Mouse (Mus musculus) frontal cortex, adult 2 months (tissue): Measurements from ENCODE around the gene Ctsk. TPM values are rescaled to one million over a fixed set of nuclear protein-coding genes. Genes with fewer than 3 reads are reported as not detected.

Experiments used
- DNase-seq, 2 experiments: peaks; one replicate each; pipeline ENCODE4 v3.0.0; 2022; ENCODE audit warnings: low spot score in 1 of 2; ENCODE audit errors: extremely low spot score in 1 of 2
- polyA plus RNA-seq: library from polyadenylated mRNA; depleted of rRNA; stranded (reverse); fragments of >200 nt; gene quantifications from 2 replicates; pipeline ENCODE4 v1.2.3, GENCODE M21; 2012; rRNA removed

Ctsk gene
- 5.3 and 6.5 TPM in 2 replicates for polyA plus RNA-seq

DNA sequence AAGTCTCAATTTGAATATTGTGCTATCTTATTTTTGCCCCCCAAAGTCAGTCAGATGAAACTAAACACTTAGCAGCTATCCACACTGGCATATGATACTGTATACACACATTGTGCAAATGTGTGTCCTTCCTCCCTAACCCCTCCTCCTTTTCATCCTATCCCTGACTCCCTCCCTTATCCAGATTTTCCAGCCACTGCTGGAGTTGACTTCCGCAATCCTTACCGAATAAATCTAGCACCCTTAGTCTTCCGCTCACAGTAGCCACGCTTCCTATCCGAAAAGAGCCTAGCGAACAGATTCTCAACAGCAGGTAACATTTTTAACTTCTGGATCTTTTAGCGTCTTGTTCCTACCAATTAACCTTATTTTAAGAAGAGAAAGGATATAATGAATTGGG, at the start of gene Ctsk:
TSS of gene Ctsk (plus strand) at position 233 of the 400 bp plus-strand sequence.
- DNase-seq: no peak

DNA sequence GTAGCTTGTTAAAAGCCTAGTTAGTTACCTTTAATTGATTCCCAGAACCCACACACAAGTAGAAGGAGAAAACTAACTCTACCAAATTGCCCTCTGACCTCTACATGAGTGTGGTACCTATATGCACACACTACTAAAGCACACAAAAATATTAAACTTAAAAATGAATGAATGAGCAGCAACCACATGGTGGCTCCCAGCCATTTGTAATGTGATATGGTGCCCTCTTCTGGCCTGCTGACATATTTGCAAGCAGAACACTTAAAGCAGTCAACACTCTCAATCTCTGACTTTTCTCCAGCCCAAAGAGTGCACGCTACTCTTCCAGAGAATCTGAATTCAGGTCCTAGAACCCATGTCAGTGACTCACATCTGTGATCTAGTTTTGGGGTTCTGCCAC, 48.6 kb upstream of the Ctsk start:
- DNase-seq: peak in 1 of 2 experiments; percentile 67

DNA sequence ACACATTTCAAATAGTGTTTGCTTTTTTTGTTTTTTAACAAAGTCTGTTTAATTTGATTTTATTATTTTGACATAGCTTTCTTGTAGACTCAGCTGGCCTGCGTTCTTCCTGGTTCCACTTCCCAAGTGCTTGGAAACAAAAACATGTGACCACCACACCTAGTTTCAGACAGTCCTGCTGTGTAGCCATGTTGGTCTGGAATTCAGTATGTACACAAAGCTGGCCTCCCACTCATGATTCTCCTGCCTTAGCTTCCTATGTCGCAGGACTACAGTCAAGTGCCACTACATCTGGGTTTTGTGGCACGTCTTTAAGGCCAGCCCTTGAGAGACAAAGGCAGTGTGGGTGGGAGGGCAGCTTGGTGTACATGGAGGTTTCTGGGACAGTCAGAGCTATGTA, 48.1 kb upstream of the Ctsk start:
- no peak for DNase-seq

DNA sequence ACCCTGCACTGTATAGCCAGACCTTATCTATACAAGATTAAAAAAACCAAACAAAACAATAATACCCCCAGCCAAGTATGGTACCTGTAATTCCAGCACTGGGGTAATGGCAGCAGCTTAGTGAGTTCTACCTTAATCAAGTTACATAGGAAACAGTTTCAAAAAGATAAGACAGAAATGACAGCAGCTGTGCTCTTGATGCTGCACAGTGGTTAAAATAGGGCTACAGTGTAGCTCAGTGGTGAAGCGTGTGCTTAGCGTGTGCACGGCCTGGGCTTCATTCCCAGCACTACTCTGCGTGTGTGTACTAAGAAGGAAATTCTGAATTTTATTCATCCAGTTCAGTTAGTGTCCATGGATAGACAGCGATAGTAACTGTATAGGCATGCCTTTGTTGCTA, 42.7 kb upstream of the Ctsk start:
- no peak for DNase-seq

DNA sequence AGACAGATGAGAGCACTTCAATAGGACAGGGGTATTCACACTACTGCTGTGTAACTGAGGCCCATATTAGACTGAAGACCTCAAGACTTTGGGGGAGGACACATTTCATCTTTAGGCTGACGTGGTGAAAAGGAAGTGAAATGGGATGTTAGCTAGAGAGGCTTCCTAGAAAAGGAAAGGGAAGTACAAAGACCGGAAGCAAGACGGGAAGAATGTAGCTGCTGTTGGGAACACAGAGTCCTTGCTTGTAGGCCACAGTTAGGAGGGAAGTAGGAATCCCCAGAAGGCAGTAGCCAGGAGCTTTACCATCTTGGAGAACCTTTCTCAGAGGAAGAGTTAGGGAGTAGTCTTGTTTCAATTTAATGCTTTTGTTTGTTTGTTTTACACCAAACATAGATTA, 41.3 kb upstream of the Ctsk start:
- no peak for DNase-seq

DNA sequence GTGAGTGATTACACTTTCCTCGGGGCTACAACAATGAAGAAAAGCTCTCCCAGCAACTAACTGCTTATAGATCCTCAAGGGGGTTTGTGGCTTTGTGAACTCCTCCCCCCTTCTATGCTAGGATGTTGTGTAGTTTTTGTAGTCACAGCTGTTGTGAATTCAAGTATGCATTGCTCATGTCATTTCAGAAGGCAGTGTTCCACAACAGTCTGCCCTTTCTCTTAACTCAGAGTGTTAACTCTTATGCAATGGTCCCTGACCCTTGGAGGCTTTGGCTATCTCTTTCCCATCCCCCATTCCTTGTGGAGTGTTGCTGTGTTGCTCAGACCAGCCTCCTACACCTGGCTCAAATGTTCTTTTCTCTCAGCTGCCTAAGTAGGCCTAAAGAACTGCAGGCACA, 39.7 kb upstream of the Ctsk start:
- no peak for DNase-seq

DNA sequence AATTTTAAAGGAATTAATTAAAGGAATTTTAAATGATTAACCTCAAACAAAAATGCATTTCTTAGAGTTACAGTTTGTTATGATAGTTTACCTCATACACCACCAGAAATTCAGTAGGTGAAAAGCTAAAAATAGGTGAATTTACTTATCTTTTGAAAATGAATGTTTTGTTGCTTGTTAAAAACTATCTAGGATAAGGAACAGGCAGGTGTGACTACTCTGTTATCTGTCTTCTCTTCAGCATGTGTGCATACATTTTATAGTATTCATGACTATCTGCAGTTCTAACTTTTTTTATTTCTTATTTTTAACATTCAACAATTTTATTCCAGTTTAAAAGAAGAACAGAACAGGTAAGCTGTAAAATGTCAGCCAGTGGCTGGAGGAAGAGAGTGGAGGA, 35.2 kb upstream of the Ctsk start:
- no peak for DNase-seq

DNA sequence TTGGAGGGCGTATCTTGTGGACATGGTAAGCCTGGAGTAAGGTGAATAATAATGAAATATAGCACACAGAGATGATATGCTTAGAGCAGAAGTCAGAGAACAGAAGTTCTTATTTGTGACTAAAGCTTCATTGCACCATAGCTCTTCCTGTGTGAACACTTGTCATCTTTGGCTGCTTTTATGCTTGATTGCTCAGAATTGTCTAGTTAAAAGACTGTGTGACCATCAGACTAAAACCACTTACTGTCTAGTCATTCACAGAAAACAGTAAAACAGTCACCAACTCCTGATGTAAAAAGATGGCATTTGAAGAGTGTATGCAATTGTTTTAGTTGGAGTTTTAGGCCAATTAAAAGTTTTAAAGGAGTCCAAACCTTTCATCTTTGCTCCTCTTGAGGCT, 20.1 kb upstream of the Ctsk start:
- DNase-seq: no peak

DNA sequence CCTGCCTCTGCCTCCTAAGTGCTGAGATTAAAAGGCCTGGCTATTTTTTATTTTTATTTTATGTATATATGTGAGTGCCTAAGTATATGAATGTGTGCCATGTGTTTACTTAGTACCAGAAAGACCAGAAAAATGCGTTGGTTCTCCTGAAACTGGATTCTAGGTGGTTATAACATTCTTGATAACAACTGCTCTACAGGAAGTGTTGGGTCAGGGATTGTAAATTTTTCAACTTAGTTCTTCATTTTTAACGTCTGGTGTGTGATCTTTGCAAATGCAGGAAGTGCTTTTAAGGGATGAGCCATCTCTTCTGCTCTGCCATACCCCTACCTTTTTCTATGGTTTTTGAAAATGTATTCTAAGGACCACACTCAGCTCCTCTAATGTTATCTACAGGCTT, 12.6 kb upstream of the Ctsk start:
- DNase-seq: no peak

DNA sequence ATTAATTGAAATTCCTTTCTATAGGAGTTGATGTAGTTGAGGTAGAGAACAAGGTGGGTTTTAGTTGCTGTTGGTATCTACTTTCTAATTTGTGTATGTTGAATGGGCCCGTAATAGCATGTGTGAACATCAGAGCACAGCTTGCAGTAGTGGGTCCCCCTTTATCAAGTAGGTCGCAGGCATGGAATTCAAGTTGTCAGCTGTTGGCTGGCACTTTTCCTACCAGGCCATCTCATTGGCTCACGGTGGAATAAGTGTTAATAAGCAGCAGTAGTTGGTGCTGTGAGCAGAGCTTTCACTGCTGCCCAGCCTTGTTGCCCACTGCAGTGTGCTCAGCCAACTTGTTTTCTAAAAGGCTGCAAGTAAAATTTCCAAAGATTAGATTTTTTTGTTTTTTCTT, 10.4 kb upstream of the Ctsk start:
- DNase-seq: no peak

DNA sequence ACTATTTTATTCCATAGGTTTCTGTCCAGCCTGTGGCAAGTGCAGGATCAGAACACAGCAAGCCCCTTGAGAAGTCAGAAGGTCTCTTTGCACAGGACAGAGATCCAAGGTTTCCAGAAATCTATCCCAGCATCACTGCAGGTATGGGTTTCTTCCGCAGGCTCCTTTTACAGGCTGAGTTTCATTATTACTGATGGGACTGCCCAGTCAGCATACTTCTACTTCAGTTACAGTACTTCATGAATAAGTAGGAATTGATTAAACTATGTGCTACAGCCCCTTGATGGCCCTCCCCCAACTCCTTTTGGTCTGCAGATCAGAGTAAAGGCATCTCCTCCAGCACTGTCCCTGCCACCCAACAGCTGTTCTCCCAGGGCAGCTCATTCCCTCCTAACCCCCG, 8.8 kb upstream of the Ctsk start:
- DNase-seq: no peak

DNA sequence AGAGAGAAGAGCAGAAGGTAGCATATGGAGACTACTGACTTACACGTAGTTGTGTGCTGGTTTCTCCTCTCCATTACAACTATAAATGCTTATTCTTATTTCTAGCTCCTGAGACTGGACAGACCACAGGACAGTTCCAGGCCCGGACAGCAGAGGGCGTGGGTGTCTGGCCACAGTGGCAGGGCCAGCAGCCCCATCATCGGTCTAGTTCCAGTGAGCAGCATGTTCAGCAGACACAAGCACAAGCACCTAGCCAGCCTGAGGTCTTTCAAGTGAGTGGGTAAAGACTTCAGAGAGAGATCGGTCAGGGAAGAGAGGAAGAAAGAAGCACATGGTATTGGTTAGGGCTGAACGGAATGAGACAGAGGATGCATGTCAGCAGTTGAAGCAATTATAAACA, 4.7 kb upstream of the Ctsk start:
- DNase-seq: peak in 1 of 2 experiments; percentile 65

DNA sequence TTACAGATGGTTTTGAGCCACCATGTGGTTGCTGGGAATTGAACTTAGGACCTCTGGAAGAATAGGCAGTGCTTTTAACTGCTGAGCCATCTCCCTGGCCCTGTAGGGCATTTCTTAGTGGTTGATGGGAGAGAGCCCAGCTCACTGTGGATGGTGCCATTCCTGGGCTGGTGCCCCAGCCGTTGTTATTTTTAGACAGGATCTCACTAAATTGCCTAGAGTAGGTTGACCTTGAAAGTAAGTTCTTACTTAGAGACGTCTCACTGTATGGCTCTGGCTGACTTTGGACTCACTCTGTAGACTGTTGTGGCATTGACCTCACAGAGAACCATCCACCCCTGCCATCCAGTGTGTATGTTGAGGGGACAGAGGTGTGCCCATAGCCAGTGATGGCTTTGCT, 827 bp upstream of the Ctsk start:
- DNase-seq: no peak

DNA sequence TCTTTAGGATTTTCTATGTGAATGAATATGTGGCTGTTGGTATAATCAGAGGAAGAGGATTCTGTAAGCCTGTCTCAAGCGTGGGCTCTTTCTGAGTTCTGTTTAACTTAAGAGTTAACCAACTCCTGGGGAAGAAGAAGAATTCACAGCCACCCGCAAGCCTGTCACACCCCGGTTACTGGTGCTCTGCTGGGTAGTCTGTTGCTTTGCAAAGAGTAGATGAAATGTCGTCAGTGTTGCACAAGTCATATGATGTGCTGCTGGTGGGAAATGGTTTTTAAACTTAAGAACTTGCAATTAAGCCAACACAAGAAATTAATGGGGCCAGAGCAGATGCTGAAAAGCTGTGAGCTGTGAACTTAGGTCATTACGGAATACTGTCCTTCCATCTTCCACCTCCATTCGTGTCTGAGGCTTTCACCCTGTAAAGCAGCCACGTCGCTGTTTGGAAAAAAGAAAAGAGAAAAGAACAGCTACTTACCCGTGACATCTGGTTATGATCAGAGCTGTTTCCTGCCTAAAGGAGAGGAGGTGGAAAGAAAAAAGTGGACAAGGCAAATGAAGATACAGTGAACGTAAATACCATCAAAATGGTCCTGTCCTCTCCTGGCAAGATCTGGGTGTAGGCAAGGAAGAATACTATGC, 562 bp downstream of the Ctsk start:
- peak; percentile 41 to 65 for DNase-seq

DNA sequence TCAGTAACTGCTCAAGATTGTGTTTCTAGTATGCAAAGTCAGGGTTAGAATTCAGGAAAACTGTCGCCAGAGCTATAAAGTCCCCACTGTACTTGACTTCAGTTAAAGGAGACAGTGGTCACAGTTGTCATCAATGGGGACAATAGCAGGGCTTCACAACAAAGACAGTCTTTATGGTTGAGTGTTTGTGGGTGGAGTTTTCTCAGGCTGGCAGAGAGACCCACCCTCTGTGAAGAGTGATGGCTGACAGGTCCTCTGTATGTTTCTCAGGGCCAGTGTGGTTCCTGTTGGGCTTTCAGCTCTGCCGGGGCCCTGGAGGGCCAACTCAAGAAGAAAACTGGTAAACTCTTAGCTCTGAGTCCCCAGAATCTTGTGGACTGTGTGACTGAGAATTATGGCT, 3.3 kb downstream of the Ctsk start:
- no peak for DNase-seq

DNA sequence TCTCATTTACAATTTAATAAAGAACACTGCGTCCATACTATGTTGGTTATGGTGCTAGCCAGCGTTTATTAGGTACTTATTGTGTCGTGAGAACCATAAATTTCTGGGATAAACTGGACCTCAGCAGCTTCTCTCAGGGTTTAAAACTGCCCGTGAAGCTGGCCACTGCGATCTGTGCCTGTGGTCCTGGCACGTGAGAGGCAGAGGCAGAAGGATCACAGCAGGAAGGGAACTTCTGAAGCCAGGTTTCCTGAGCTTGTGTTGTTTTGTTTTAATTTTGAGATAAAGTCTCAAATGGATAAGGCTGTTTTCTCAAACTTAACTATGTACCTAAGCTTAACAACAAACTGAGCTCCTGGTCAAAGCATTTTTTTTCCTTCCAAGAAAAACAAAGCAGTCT, 10.3 kb downstream of the Ctsk start:
- DNase-seq: no peak

DNA sequence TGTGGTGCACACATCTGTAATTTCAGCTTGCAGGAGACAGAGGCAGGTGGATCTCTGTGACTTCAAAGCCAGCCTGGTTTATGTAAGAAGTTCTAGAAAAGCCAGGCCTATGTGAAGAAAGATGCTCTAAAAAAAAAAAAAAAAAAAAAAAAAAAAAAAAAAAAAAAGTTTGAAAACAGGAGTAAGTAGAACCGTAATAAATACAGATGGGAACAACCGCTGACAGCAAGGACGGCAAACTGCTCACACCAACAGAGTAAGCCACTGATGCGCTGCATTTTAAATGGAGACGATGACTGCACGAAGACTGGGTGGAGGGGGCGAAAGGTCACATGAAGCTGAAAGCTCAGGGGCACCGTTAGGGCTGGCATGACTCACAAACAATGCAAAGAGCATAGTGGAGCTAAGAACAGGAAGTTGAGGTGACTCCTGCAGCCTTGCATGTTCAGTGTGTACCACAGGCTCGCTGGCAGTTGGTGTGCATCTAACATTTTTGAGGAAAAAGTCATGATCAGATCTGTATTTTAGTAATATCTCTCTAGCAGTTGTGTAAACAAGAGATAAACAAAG, 12.6 kb downstream of the Ctsk start:
- no peak for DNase-seq

DNA sequence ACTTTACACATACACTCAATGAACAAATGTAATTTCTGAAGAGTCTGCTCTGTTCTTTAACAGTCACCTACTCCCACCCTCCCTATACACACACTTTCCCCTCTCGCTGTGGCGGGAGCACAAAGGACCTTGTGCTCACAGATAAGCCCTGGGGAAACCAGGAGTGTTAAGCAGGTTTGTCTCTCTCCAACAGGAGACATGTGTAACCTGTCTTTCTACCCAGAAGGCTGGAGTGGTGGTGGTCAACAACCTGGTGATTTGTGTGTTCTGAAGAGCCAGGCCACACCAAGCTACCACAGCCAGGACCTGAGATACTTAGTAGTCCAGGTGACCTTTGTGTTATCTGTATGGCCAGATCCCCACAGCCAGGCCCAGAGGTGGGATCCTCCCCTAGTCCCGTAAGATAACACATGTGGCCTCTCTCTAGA, 17.6 kb downstream of the Ctsk start:
- no peak for DNase-seq

DNA sequence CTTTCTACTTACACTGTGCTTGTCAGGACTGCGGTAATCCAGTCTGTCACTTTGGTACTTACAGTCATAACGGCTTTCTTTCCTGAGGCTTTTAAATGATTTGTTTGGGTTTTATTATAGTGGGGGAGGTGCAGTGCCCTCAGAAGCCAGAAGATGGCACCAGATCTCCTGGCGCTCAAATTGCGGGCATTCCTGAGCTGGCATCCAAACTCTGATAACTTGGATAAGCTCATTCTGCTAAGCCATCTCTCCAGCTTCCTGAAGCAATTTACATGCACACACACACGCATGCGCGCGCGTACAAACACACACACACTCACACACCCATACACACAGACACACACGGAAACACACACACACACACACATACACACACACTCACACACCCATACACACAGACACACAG, 18.4 kb downstream of the Ctsk start:
- DNase-seq: peak; percentile 50 to 88

DNA sequence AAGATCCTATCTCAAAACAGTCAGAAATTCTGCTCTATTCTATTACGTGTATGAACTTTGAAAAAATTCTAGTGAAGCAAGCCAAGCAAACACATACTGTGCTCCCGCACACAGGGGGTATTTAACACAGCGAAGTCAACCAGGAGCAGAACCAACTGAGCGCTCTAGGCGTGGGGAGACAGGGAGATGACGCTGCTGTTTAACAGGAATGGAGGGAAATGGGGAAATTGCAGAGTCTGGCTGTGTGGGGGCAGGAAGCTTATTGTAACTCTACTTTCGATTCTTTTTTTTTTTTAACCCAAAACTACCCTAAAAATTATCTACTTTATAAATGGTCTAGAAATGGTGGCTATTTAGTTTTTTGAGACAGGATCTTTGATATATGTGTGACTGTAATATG, 19.8 kb downstream of the Ctsk start:
- DNase-seq: peak in 1 of 2 experiments; percentile 10

DNA sequence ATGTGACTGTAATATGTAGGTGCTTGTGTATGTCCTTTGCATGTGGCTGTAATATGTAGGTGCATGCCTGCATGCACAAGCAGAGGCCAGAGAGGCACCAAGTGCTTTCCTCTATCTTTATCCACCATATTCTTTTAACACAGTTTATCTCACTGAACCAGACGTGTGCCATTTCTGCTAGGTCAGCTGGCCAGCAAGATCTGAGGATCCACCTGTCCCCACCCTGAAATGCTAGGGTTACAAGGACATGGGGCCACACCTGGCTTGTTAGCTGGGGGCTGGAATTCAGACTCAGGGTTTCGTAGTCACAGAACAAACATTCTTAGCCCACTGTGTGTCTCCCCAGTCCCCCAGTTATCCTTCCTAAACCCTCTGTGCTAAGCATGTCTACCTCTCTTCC, 20.3 kb downstream of the Ctsk start:
- DNase-seq: no peak

DNA sequence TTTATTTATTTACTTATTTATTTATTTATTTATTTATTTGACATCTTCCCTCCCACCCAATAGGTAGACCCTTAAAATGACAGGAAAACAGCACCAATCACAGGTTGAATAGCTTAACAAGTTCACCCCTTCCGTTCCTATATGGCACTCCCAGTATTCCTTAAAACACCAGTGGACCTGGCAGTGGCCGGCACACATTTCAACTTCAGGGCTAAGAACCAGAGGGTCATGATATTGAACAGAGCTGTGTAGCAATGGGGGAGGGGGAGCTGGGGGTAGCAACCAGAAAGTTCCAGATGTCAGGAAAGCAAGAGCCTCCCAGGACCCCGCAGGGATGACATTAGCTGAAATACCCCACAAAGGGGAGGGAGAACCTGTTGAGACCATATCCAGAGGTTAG, 21.0 kb downstream of the Ctsk start:
- no peak for DNase-seq

DNA sequence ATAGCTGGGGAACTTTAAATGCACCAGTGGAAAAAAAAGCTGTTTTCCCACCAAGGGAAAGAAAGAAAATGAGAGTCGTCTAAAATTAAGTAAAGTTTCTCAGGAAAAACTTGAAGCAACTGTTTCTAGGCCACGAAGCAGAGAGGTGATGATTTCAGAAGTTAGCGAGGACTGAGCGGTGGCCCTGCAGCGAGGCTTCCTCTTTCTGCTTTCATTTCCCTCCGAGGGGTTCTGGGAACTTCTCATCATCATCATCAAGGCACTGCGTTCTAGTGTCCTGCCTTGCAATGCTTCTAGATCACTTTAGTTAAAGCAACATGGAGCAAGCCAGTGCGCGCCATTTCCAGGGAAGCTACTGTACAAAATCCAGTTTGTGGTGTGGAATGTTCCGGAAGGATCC, 22.1 kb downstream of the Ctsk start:
- peak in 1 of 2 experiments; percentile 3 for DNase-seq
